Mouse (Mus musculus) kidney, embryonic 16.5 days (tissue): ENCODE results near the gene Ccdc34. TPM values are rescaled to one million over a fixed set of nuclear protein-coding genes. Genes with fewer than 3 reads are reported as not detected.

Source experiments
- ATAC-seq: fragments of 200-750 bp; cut with Nextera tagmentation; 2 replicates; pipeline ENCODE4 v1.8.0; 2017; ENCODE audit warnings: moderate TSS enrichment; ENCODE audit not compliant: low FRiP score, low TSS enrichment
- H3K27ac ChIP-seq: fragments of 300-500 bp; sonication (generic); 2 replicates; pipeline ENCODE4 v1.5.1; 2014; ENCODE audit warnings: low read length
- H3K27me3 ChIP-seq: fragments of 300-500 bp; sonication (generic); 2 replicates; pipeline ENCODE4 v1.6.1; 2014; ENCODE audit warnings: low read length, control low read depth, mixed read lengths; ENCODE audit not compliant: insufficient read depth
- H3K36me3 ChIP-seq: fragments of 300-500 bp; sonication (generic); 2 replicates; pipeline ENCODE4 v1.6.1; 2014; ENCODE audit warnings: low read length, control low read depth, mixed read lengths; ENCODE audit not compliant: insufficient read depth
- H3K4me1 ChIP-seq: fragments of 300-500 bp; sonication (generic); 2 replicates; pipeline ENCODE4 v1.6.1; 2014; ENCODE audit warnings: low read length, control low read depth, mixed read lengths; ENCODE audit not compliant: insufficient read depth
- H3K4me2 ChIP-seq: fragments of 300-500 bp; sonication (generic); replicated peaks from 2 replicates; pipeline ENCODE4 v1.6.1; 2014; ENCODE audit warnings: low read depth, low read length
- H3K4me3 ChIP-seq: fragments of 300-500 bp; sonication (generic); 2 replicates; pipeline ENCODE4 v1.5.1; 2014; ENCODE audit warnings: mild to moderate bottlenecking, low read length
- H3K9ac ChIP-seq: fragments of 300-500 bp; sonication (generic); replicated peaks from 2 replicates; pipeline ENCODE4 v1.6.1; 2014; ENCODE audit warnings: low read length
- H3K9me3 ChIP-seq: fragments of 300-500 bp; sonication (generic); 2 replicates; pipeline ENCODE4 v1.6.1; 2016; ENCODE audit warnings: low read length, control low read depth
- WGBS: fragments of 180-500 bp; shearing (Covaris S2); extraction: QIAGEN DNeasy Blood & Tissue Kit; methylation state at CpG from one replicate; pipeline ENCODE4 v1.1.7; 2014; 5-methylcytosine and 5-hydroxymethylcytosine counted together
- polyA plus RNA-seq: library from polyadenylated mRNA; unstranded; fragments of >200 nt; fragmentation: Nextera tagmentation; extraction: Ambion mirVana; gene quantifications from 2 replicates; pipeline ENCODE4 v1.2.1, GENCODE M21; 2015

The Ccdc34 gene
- polyA plus RNA-seq, 1 experiment from 2014 or later, result 39.5 TPM

- 25% methylated on average over 4 of the region's 4 CpGs for WGBS
- H3K4me2 ChIP-seq, result no peak overlapping the region
- 0 out of 2 replicates have a peak, but pooled peaks have one; percentile 43 for ATAC-seq
Observed at GRCm38 (mm10) chr2:110058424-110058823, 40.8 kb downstream of the Ccdc34 start.

GRCm38 (mm10) chr2:110063131-110063530, 45.5 kb downstream of the Ccdc34 start:
- Histone ChIP-seq H3K27ac (no peak overlapping the region), H3K4me1 (peaks cover 16% of the 10 kb centered on the region), H3K27me3 (no peaks in the 10 kb centered on the region), H3K4me3 (no peak overlapping the region), H3K36me3 (no peaks in the 10 kb centered on the region), H3K9me3 (no peaks in the 10 kb centered on the region; the same call in 1 of the 2 replicates), H3K4me2 (no peak overlapping the region), H3K9ac (no peak overlapping the region)
- WGBS, result 94% methylated on average over 1 of the region's 1 CpGs
- ATAC-seq, result no peak

More at GRCm38 (mm10) chr2:110058424-110058823, 40.8 kb downstream of the Ccdc34 start:
- Histone ChIP-seq H3K9me3 (no peaks in the 10 kb centered on the region), H3K4me3 (no peak overlapping the region), H3K9ac (no peak overlapping the region), H3K4me1 (peaks cover 19% of the 10 kb centered on the region), H3K36me3 (no peaks in the 10 kb centered on the region), H3K27me3 (no peaks in the 10 kb centered on the region), H3K27ac (peak overlapping the region; percentile 74)

GRCm38 (mm10) chr2:110068916-110069315, 51.3 kb downstream of the Ccdc34 start:
- H3K27me3 ChIP-seq, result no peaks in the 10 kb centered on the region

GRCm38 (mm10) chr2:110073023-110073422, 55.4 kb downstream of the Ccdc34 start:
- ATAC-seq, result no peak
- 84% methylated on average over 6 of the region's 6 CpGs for WGBS

More at GRCm38 (mm10) chr2:110068916-110069315, 51.3 kb downstream of the Ccdc34 start:
- ATAC-seq, result peak; percentile 23; the same call in 1 of the 2 replicates
- H3K9me3 ChIP-seq, result no peaks in the 10 kb centered on the region; the same call in 1 of the 2 replicates
- H3K4me2 ChIP-seq, result no peak overlapping the region
- H3K4me1 ChIP-seq, result peaks cover 4% of the 10 kb centered on the region; the same call in 1 of the 2 replicates
- H3K4me3 ChIP-seq, result no peak overlapping the region
- H3K9ac ChIP-seq, result no peak overlapping the region
- no peaks in the 10 kb centered on the region for H3K36me3 ChIP-seq
- H3K27ac ChIP-seq, result no peak overlapping the region

GRCm38 (mm10) chr2:110074646-110075452, 57.2 kb downstream of the Ccdc34 start:
- Histone ChIP-seq H3K9ac (no peak overlapping the region), H3K9me3 (no peaks in the 10 kb centered on the region), H3K36me3 (no peaks in the 10 kb centered on the region), H3K27me3 (no peaks in the 10 kb centered on the region), H3K4me1 (no peaks in the 10 kb centered on the region), H3K4me3 (no peak overlapping the region), H3K4me2 (no peak overlapping the region), H3K27ac (no peak overlapping the region)
- ATAC-seq, result no peak
- 81% methylated on average over 6 of the region's 6 CpGs for WGBS

More at GRCm38 (mm10) chr2:110073023-110073422, 55.4 kb downstream of the Ccdc34 start:
- Histone ChIP-seq H3K4me2 (no peak overlapping the region), H3K4me3 (no peak overlapping the region), H3K9ac (no peak overlapping the region), H3K9me3 (no peaks in the 10 kb centered on the region), H3K27ac (no peak overlapping the region), H3K4me1 (peaks cover 4% of the 10 kb centered on the region; the same call in 1 of the 2 replicates), H3K36me3 (no peaks in the 10 kb centered on the region), H3K27me3 (no peaks in the 10 kb centered on the region)

- no peak for ATAC-seq
- Histone ChIP-seq H3K27ac (no peak overlapping the region), H3K9me3 (no peaks in the 10 kb centered on the region), H3K36me3 (no peaks in the 10 kb centered on the region), H3K9ac (no peak overlapping the region), H3K4me2 (no peak overlapping the region), H3K4me3 (no peak overlapping the region), H3K4me1 (no peaks in the 10 kb centered on the region), H3K27me3 (no peaks in the 10 kb centered on the region)
- WGBS, result 73% methylated on average over 2 of the region's 2 CpGs
Observed at GRCm38 (mm10) chr2:110077240-110077639, 59.6 kb downstream of the Ccdc34 start.

- Histone ChIP-seq H3K27ac (no peak overlapping the region), H3K4me2 (no peak overlapping the region), H3K36me3 (no peaks in the 10 kb centered on the region), H3K27me3 (no peaks in the 10 kb centered on the region), H3K4me3 (no peak overlapping the region), H3K4me1 (no peaks in the 10 kb centered on the region), H3K9ac (no peak overlapping the region), H3K9me3 (no peaks in the 10 kb centered on the region)
- ATAC-seq, result no peak
- WGBS, result 81% methylated on average over 2 of the region's 2 CpGs
Observed at GRCm38 (mm10) chr2:110077655-110078054, 60.0 kb downstream of the Ccdc34 start.

- ATAC-seq, result no peak
- Histone ChIP-seq H3K4me1 (0 out of 2 replicates have a peak, but pooled peaks cover 2% of the 10 kb centered on the region), H3K9me3 (no peaks in the 10 kb centered on the region), H3K4me3 (no peak overlapping the region), H3K27ac (no peak overlapping the region), H3K36me3 (no peaks in the 10 kb centered on the region), H3K4me2 (no peak overlapping the region), H3K27me3 (no peaks in the 10 kb centered on the region), H3K9ac (no peak overlapping the region)
- 75% methylated on average over 6 of the region's 6 CpGs for WGBS
Observed at GRCm38 (mm10) chr2:110080532-110080931, 62.9 kb downstream of the Ccdc34 start.

GRCm38 (mm10) chr2:110082975-110083374, 65.4 kb downstream of the Ccdc34 start:
- WGBS, result 84% methylated on average over 2 of the region's 2 CpGs
- no peak for ATAC-seq
- no peak overlapping the region for H3K27ac ChIP-seq

GRCm38 (mm10) chr2:110085701-110086143, 68.1 kb downstream of the Ccdc34 start:
- no peak overlapping the region for H3K4me3 ChIP-seq
- 0 out of 2 replicates have a peak, but pooled peaks cover 3% of the 10 kb centered on the region for H3K4me1 ChIP-seq
- no peaks in the 10 kb centered on the region for H3K36me3 ChIP-seq
- H3K9me3 ChIP-seq, result no peaks in the 10 kb centered on the region
- H3K9ac ChIP-seq, result no peak overlapping the region
- 49% methylated on average over 3 of the region's 3 CpGs for WGBS
- no peak overlapping the region for H3K4me2 ChIP-seq
- peak; percentile 86; the same call in 1 of the 2 replicates for ATAC-seq
- H3K27ac ChIP-seq, result peak overlapping the region; percentile 62
- H3K27me3 ChIP-seq, result no peaks in the 10 kb centered on the region

More at GRCm38 (mm10) chr2:110082975-110083374, 65.4 kb downstream of the Ccdc34 start:
- 0 out of 2 replicates have a peak, but pooled peaks cover 3% of the 10 kb centered on the region for H3K4me1 ChIP-seq
- no peak overlapping the region for H3K4me3 ChIP-seq
- no peak overlapping the region for H3K4me2 ChIP-seq
- H3K9ac ChIP-seq, result no peak overlapping the region
- no peaks in the 10 kb centered on the region for H3K9me3 ChIP-seq
- H3K36me3 ChIP-seq, result no peaks in the 10 kb centered on the region
- no peaks in the 10 kb centered on the region for H3K27me3 ChIP-seq
